In the genomic region with DNA sequence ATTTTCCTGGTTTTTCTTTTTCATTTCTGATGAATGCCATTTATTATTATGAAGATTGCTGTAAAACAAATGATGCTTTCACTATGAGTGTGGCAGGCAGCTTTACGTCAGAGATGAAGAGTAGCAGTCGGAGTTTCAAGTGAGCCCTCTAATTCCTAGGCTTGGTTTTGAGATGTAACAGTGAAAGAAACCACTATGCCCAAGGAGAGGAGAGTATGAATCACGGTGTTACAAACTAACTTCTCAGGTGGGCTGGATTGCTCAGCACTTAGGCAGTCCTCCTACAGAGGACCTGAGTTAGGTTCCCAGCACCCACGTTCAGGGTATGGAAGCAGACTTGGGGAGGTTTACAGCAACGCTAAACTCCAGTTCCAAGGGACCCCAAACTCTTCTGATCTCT, we compare ENCODE assay signal across 25 mouse cellular contexts. TPM values are rescaled to one million over a fixed set of nuclear protein-coding genes. Genes with fewer than 3 reads are reported as not detected.
DNase-seq lines count a peak whose midpoint lies in the region; ATAC-seq and TF ChIP-seq lines count a peak whose summit lies in the region.
"Had no signal": no experiment of that assay in that cellular context is flagged by ENCODE, and none has a peak within 500 bp of the region (broad histone marks: within the 10 kb centered on the region; RNA-seq: fewer than 3 reads in every experiment).

No protein-coding gene starts in this region.

- H3K4me3 ChIP-seq in midbrain, postnatal 0 days (ENCODE audit: low read depth, low read length) = no peak overlapping the region

- H3K27ac ChIP-seq in midbrain, postnatal 0 days (ENCODE audit: low read depth, low read length) = no peak overlapping the region

- H3K9ac ChIP-seq in midbrain, postnatal 0 days (replicated peaks; ENCODE audit: low read length, poor library complexity, severe bottlenecking) = no peak overlapping the region

- no peaks in the 10 kb centered on the region for H3K9me3 ChIP-seq in midbrain, postnatal 0 days (ENCODE audit: low read length)
- H3K9me3 ChIP-seq: G1E had no signal

- WGBS in midbrain, postnatal 0 days = 92% methylated on average over 5 of the region's 5 CpGs

- intact Hi-C loops in heart, postnatal 25 days (cut with DNase I) = no loop called here

- H3K4me1 ChIP-seq in midbrain, postnatal 0 days (ENCODE audit: insufficient read depth, low read length) = no peaks in the 10 kb centered on the region

- TF ChIP-seq CTCF in midbrain, postnatal 0 days (IDR thresholded peaks at IDR 0.05) = no peak

- DNase-seq in heart, adult 11 months = peak; percentile 2
- DNase-seq in heart, postnatal 25 days (ENCODE audit: low spot score) = no peak
- DNase-seq in CD4-positive helper T cell, adult 2 months (ENCODE audit: low read depth, low spot score) = peak; percentile 51
- DNase-seq in induced T-regulatory cell, adult 2 months (ENCODE audit: low read depth) = peak; percentile 79
- no peak for DNase-seq in midbrain, postnatal 0 days (ENCODE audit: low spot score)
- DNase-seq in testis, postnatal 14 days (ENCODE audit: low spot score) = no peak
- DNase-seq: adrenal gland, adult 2 months; adrenal gland, adult 8-10 months; adrenal gland, postnatal 10 days; adrenal gland, postnatal 14 days; adrenal gland, postnatal 25 days; adrenal gland, postnatal 36 days; B cell, adult 2 months; cerebellum, adult 11 months; cerebellum, adult 11-12 months; cerebellum, adult 18-20 months; cerebellum, adult 2 months had no signal

- no peaks in the 10 kb centered on the region for H3K27me3 ChIP-seq in midbrain, postnatal 0 days (ENCODE audit: insufficient read depth, low read length)
- H3K27me3 ChIP-seq: CH12.LX, Patski had no signal

- no peaks in the 10 kb centered on the region for H3K36me3 ChIP-seq in midbrain, postnatal 0 days (ENCODE audit: insufficient read depth, low read length)
- H3K36me3 ChIP-seq: G1E had no signal

- ATAC-seq in midbrain, postnatal 0 days (ENCODE audit: low FRiP score) = no peak
- ATAC-seq: activated CD4-positive, CD25-positive, alpha-beta regulatory T cell, adult 4 months; CD4-positive, CD25-positive, alpha-beta regulatory T cell, adult 4 months; Patski had no signal

- H3K4me2 ChIP-seq in midbrain, postnatal 0 days (ENCODE audit: low read depth, low read length, poor library complexity, severe bottlenecking) = no peak overlapping the region

RNA-seq across cellular contexts. Expression of gene Cd2, which starts 52.4 kb away (rescaled TPM):
- total RNA-seq in heart, postnatal 25 days (2021) = 1 to 10 TPM in 1 of 2 experiments, under 1 TPM in 1; 0.29 to 1.1 TPM
- total RNA-seq in midbrain, postnatal 0 days (2014; rRNA removed) = not detected in 2 replicates
- polyA plus RNA-seq in midbrain, postnatal 0 days (2015; fragmentation: Nextera tagmentation; extraction: Ambion mirVana) = 0.21 and 0.22 TPM in 2 replicates
- total RNA-seq: MEL had no signal
- polyA plus RNA-seq: brain, embryonic 14.5 days; C2C12; G1E; Patski had no signal

Comparison
In these comparisons a context has a peak if more than half of its experiments do, and no peak if none do; other contexts are left out.
1. DNase-seq: peak in heart, adult 11 months (single experiment), CD4-positive helper T cell, adult 2 months (single experiment) and induced T-regulatory cell, adult 2 months (single experiment); none in heart, postnatal 25 days (single experiment), midbrain, postnatal 0 days (single experiment) and testis, postnatal 14 days (single experiment).